Mouse (Mus musculus) MEL (cell line): ENCODE results near the gene Atp1a3. TPM values are rescaled to one million over a fixed set of nuclear protein-coding genes. Genes with fewer than 3 reads are reported as not detected.
A peak's percentile ranks its signal among the peaks of the same experiment; 100 is the strongest.

ENCODE experiments used
- DNase-seq: peaks from one replicate; pipeline ENCODE4 v3.0.0; 2011; ENCODE audit warnings: low read depth, low spot score
- H3K27ac ChIP-seq: 2 replicates; pipeline ENCODE4 v1.5.1; 2012; ENCODE audit warnings: low read depth, mild to moderate bottlenecking, control low read depth, low read length, moderate library complexity; ENCODE audit not compliant: control insufficient read depth
- H3K27me3 ChIP-seq, 2 experiments: fragments of 150-350 bp in 1 of 2; sonication (generic) in 1 of 2; 2 replicates each; pipeline ENCODE4 v1.6.1; 2012; ENCODE audit warnings: low read length in 2 of 2, mild to moderate bottlenecking in 2 of 2, improper control_type of control experiment in 1 of 2, moderate library complexity in 1 of 2; ENCODE audit not compliant: insufficient read depth in 2 of 2, control insufficient read depth in 1 of 2
- H3K36me3 ChIP-seq, 2 experiments: 2 replicates each; pipeline ENCODE4 v1.6.1; 2012 to 2014; ENCODE audit warnings: low read length in 2 of 2, improper control_type of control experiment in 1 of 2, inconsistent platforms in 1 of 2, mild to moderate bottlenecking in 1 of 2; ENCODE audit not compliant: insufficient read depth in 2 of 2, control insufficient read depth in 1 of 2
- H3K4me1 ChIP-seq, 2 experiments: fragments of 150-350 bp in 1 of 2; sonication (generic) in 1 of 2; 2 replicates each; pipeline ENCODE4 v1.6.1; 2012; ENCODE audit warnings: low read length in 2 of 2, improper control_type of control experiment in 1 of 2, mild to moderate bottlenecking in 1 of 2; ENCODE audit not compliant: insufficient read depth in 2 of 2, control insufficient read depth in 1 of 2
- H3K4me3 ChIP-seq, 2 experiments: fragments of 150-350 bp in 1 of 2; sonication (generic) in 1 of 2; 2 replicates each; pipeline ENCODE4 v1.5.1; 2012; ENCODE audit warnings: low read depth in 2 of 2, low read length in 2 of 2, mild to moderate bottlenecking in 2 of 2, moderate library complexity in 2 of 2, control low read depth in 1 of 2, improper control_type of control experiment in 1 of 2; ENCODE audit not compliant: control insufficient read depth in 1 of 2, insufficient read depth in 1 of 2
- H3K79me2 ChIP-seq: 2 replicates; pipeline ENCODE4 v1.6.1; 2012; ENCODE audit warnings: mild to moderate bottlenecking, low read length, moderate library complexity; ENCODE audit not compliant: control insufficient read depth, poor library complexity, insufficient read depth
- H3K9ac ChIP-seq: 2 replicates; pipeline ENCODE4 v1.6.1; 2012; ENCODE audit warnings: low read depth, mild to moderate bottlenecking, control low read depth, low read length, moderate library complexity; ENCODE audit not compliant: control insufficient read depth, poor library complexity, severe bottlenecking
- H3K9me3 ChIP-seq: fragments of 150-350 bp; sonication (generic); replicated peaks from 2 replicates; pipeline ENCODE4 v1.6.1; 2012; ENCODE audit warnings: mild to moderate bottlenecking, low read length, improper control_type of control experiment, moderate library complexity; ENCODE audit not compliant: insufficient read depth
- CHD1 ChIP-seq: IDR thresholded peaks from 2 replicates; pipeline ENCODE4 v1.6.1; 2012; ENCODE audit warnings: low read depth, mild to moderate bottlenecking, inconsistent platforms, low read length, improper control_type of control experiment
- CHD2 ChIP-seq: IDR thresholded peaks from 2 replicates; pipeline ENCODE4 v1.6.1; 2011; ENCODE audit warnings: low read length, improper control_type of control experiment
- CTCF ChIP-seq, 3 experiments: IDR thresholded peaks in 2 of 3; conservative IDR thresholded peaks in 1 of 3; 2 replicates each; pipeline ENCODE4 v1.5.1; 2011 to 2012; ENCODE audit warnings: low read length in 3 of 3, low read depth in 2 of 3, mild to moderate bottlenecking in 2 of 3, improper control_type of control experiment in 1 of 3, inconsistent platforms in 1 of 3, mixed read lengths in 1 of 3, moderate library complexity in 1 of 3; ENCODE audit not compliant: control insufficient read depth in 1 of 3, insufficient read depth in 1 of 3, poor library complexity in 1 of 3, severe bottlenecking in 1 of 3
- ELF1 ChIP-seq: IDR thresholded peaks from 2 replicates; pipeline ENCODE4 v1.6.1; 2014; ENCODE audit warnings: low read depth, mild to moderate bottlenecking, inconsistent platforms, low read length, improper control_type of control experiment, moderate library complexity
- EP300 ChIP-seq, 2 experiments: IDR thresholded peaks; 2 replicates each; pipeline ENCODE4 v1.6.1; 2011; ENCODE audit warnings: improper control_type of control experiment in 2 of 2, low read length in 2 of 2, low read depth in 1 of 2, mild to moderate bottlenecking in 1 of 2
- ETS1 ChIP-seq: IDR thresholded peaks from 2 replicates; pipeline ENCODE4 v1.6.1; 2012; ENCODE audit warnings: low read depth, mild to moderate bottlenecking, inconsistent platforms, low read length, improper control_type of control experiment, moderate library complexity
- HCFC1 ChIP-seq: IDR thresholded peaks from 2 replicates; pipeline ENCODE4 v1.6.1; 2012; ENCODE audit warnings: low read depth, mild to moderate bottlenecking, inconsistent platforms, low read length, improper control_type of control experiment, moderate library complexity
- KAT2A ChIP-seq: conservative IDR thresholded peaks from 2 replicates; pipeline ENCODE4 v1.6.1; 2012; ENCODE audit warnings: low read depth, low read length, improper control_type of control experiment, inconsistent platforms
- MAZ ChIP-seq: IDR thresholded peaks from 2 replicates; pipeline ENCODE4 v1.6.1; 2012; ENCODE audit warnings: low read depth, mild to moderate bottlenecking, inconsistent platforms, low read length, improper control_type of control experiment
- MEF2A ChIP-seq: IDR thresholded peaks from 2 replicates; pipeline ENCODE4 v1.6.1; 2014; ENCODE audit warnings: low read depth, mild to moderate bottlenecking, inconsistent platforms, low read length, improper control_type of control experiment; ENCODE audit not compliant: poor library complexity, insufficient replicate concordance, severe bottlenecking; ENCODE audit errors: extremely low read depth
- MXI1 ChIP-seq: IDR thresholded peaks from 2 replicates; pipeline ENCODE4 v1.6.1; 2011; ENCODE audit warnings: mild to moderate bottlenecking, low read depth, low read length, improper control_type of control experiment
- MYB ChIP-seq: IDR thresholded peaks from 2 replicates; pipeline ENCODE4 v1.6.1; 2011; ENCODE audit warnings: mild to moderate bottlenecking, low read depth, low read length, improper control_type of control experiment
- MYC ChIP-seq: IDR thresholded peaks from 2 replicates; pipeline ENCODE4 v1.6.1; 2011; ENCODE audit warnings: low read depth, mild to moderate bottlenecking, low read length, improper control_type of control experiment, moderate library complexity
- NELFE ChIP-seq: IDR thresholded peaks from 2 replicates; pipeline ENCODE4 v1.6.1; 2011; ENCODE audit warnings: low read depth, low read length, improper control_type of control experiment
- NRF1 ChIP-seq: IDR thresholded peaks from 2 replicates; pipeline ENCODE4 v1.6.1; 2014; ENCODE audit warnings: low read depth, mild to moderate bottlenecking, inconsistent platforms, low read length, improper control_type of control experiment, moderate library complexity; ENCODE audit not compliant: poor library complexity, insufficient read depth, severe bottlenecking
- POLR2A ChIP-seq, 2 experiments: IDR thresholded peaks; 2 replicates each; pipeline ENCODE4 v1.6.1; 2011 to 2012; ENCODE audit warnings: low read length in 2 of 2, mild to moderate bottlenecking in 2 of 2, control low read depth in 1 of 2, improper control_type of control experiment in 1 of 2, low read depth in 1 of 2, moderate library complexity in 1 of 2; ENCODE audit not compliant: control insufficient read depth in 1 of 2, insufficient read depth in 1 of 2, poor library complexity in 1 of 2
- POLR2AphosphoS2 ChIP-seq: IDR thresholded peaks from 2 replicates; pipeline ENCODE4 v1.6.1; 2011; ENCODE audit warnings: low read length, improper control_type of control experiment
- POLR2AphosphoS5 ChIP-seq: IDR thresholded peaks from 2 replicates; pipeline ENCODE4 v1.6.1; 2012; ENCODE audit warnings: low read depth, borderline replicate concordance, mild to moderate bottlenecking, inconsistent platforms, low read length, moderate library complexity, mixed read lengths
- RAD21 ChIP-seq: IDR thresholded peaks from 2 replicates; pipeline ENCODE4 v1.6.1; 2011; ENCODE audit warnings: mild to moderate bottlenecking, low read depth, low read length, improper control_type of control experiment
- RCOR1 ChIP-seq: IDR thresholded peaks from 2 replicates; pipeline ENCODE4 v1.6.1; 2012; ENCODE audit warnings: low read depth, mild to moderate bottlenecking, inconsistent platforms, low read length, improper control_type of control experiment
- SMC3 ChIP-seq: IDR thresholded peaks from 2 replicates; pipeline ENCODE4 v1.6.1; 2011; ENCODE audit warnings: low read depth, low read length, improper control_type of control experiment
- TAL1 ChIP-seq: IDR thresholded peaks from 2 replicates; pipeline ENCODE4 v1.6.1; 2012; ENCODE audit warnings: mild to moderate bottlenecking, inconsistent platforms, low read length, moderate library complexity, mixed read lengths
- TBP ChIP-seq: IDR thresholded peaks from 2 replicates; pipeline ENCODE4 v1.8.0; 2011; ENCODE audit warnings: low read depth, low read length, improper control_type of control experiment
- TCF12 ChIP-seq: IDR thresholded peaks from 2 replicates; pipeline ENCODE4 v1.6.1; 2014; ENCODE audit warnings: low read depth, mild to moderate bottlenecking, inconsistent platforms, low read length, improper control_type of control experiment, moderate library complexity
- UBTF ChIP-seq: IDR thresholded peaks from 2 replicates; pipeline ENCODE4 v1.6.1; 2012; ENCODE audit warnings: low read depth, mild to moderate bottlenecking, inconsistent platforms, low read length, improper control_type of control experiment, moderate library complexity, borderline replicate concordance; ENCODE audit not compliant: insufficient read depth
- USF2 ChIP-seq, 2 experiments: IDR thresholded peaks; 2 replicates each; pipeline ENCODE4 v1.6.1; 2011 to 2012; ENCODE audit warnings: improper control_type of control experiment in 2 of 2, low read length in 2 of 2, borderline replicate concordance in 1 of 2, inconsistent platforms in 1 of 2, low read depth in 1 of 2, mild to moderate bottlenecking in 1 of 2; ENCODE audit not compliant: insufficient read depth in 1 of 2
- ZKSCAN1 ChIP-seq: IDR thresholded peaks from 2 replicates; pipeline ENCODE4 v1.6.1; 2012; ENCODE audit warnings: low read depth, mild to moderate bottlenecking, inconsistent platforms, low read length, improper control_type of control experiment, moderate library complexity
- ZMIZ1 ChIP-seq: IDR thresholded peaks from 2 replicates; pipeline ENCODE4 v1.6.1; 2012; ENCODE audit warnings: low read depth, mild to moderate bottlenecking, inconsistent platforms, low read length, improper control_type of control experiment, moderate library complexity
- ZNF384 ChIP-seq: IDR thresholded peaks from 2 replicates; pipeline ENCODE4 v1.6.1; 2012; ENCODE audit warnings: low read depth, mild to moderate bottlenecking, inconsistent platforms, low read length, improper control_type of control experiment
- polyA plus RNA-seq, 2 experiments: library from polyadenylated mRNA; stranded (reverse) in 1 of 2; unstranded in 1 of 2; fragments of >175 nt in 1 of 2; fragments of >200 nt in 1 of 2; gene quantifications; 2 replicates each; pipeline versions ENCODE4 v1.2.1 to v1.2.4; 2012; ENCODE audit warnings: low replicate concordance in 2 of 2, low read depth in 1 of 2; ENCODE audit not compliant: insufficient read length in 2 of 2, insufficient read depth in 1 of 2, missing spikeins in 1 of 2
- total RNA-seq: library from RNA; depleted of rRNA; stranded (reverse); fragments of 300-350 nt; gene quantifications from 2 replicates; pipeline ENCODE4 v1.2.3, GENCODE M21; 2012

Atp1a3 gene
- total and polyA plus RNA-seq, 3 experiments, result 0.19 to 3.5 TPM; not detected in 1

- H3K27me3 ChIP-seq, result no peaks in the 10 kb centered on the region
- H3K36me3 ChIP-seq, result no peaks in the 10 kb centered on the region
- no peak overlapping the region for H3K27ac ChIP-seq
- peaks cover 0 to 11% of the 10 kb centered on the region in 2 experiments; a peak in 2 of 4 replicates for H3K4me1 ChIP-seq
- H3K79me2 ChIP-seq, result no peaks in the 10 kb centered on the region
- no peak overlapping the region for H3K4me3 ChIP-seq
- no peaks in the 10 kb centered on the region for H3K9me3 ChIP-seq
- H3K9ac ChIP-seq, result no peak overlapping the region
- no peak for DNase-seq
- TF ChIP-seq USF2 (IDR thresholded peaks at IDR 0.05; ENCODE audit: borderline replicate concordance in 1 of 2, insufficient read depth in 1 of 2, low read depth in 1 of 2, low read length in 2 of 2), result no peak
- TF ChIP-seq MYB, result no peak
- TF ChIP-seq ZKSCAN1, result no peak
- TF ChIP-seq EP300 (IDR thresholded peaks at IDR 0.05; ENCODE audit: low read depth in 1 of 2, low read length in 2 of 2), result no peak
- TF ChIP-seq CHD1, result no peak
- TF ChIP-seq KAT2A, result no peak
- no peak for TF ChIP-seq SMC3
- TF ChIP-seq UBTF, result no peak
- TF ChIP-seq ZNF384, result no peak
- no peak for TF ChIP-seq TBP
- no peak for TF ChIP-seq POLR2AphosphoS2
- TF ChIP-seq POLR2A (IDR thresholded peaks at IDR 0.05; ENCODE audit: control insufficient read depth in 1 of 2, insufficient read depth in 1 of 2, low read depth in 1 of 2, low read length in 2 of 2, poor library complexity in 1 of 2), result no peak
- TF ChIP-seq POLR2AphosphoS5, result no peak
- no peak for TF ChIP-seq MXI1
- no peak for TF ChIP-seq RCOR1
- no peak for TF ChIP-seq ETS1
- no peak for TF ChIP-seq CHD2
These were observed 25.3 kb downstream of the Atp1a3 start for GRCm38 (mm10) chr7:24980439-24980838.

- peaks cover 7 to 20% of the 10 kb centered on the region in 2 experiments for H3K4me1 ChIP-seq
- peak overlapping the region; percentile 33; the same call in 1 of the 2 replicates for H3K27ac ChIP-seq
- no peaks in the 10 kb centered on the region for H3K9me3 ChIP-seq
- peak overlapping the region in 1 of 2 experiments; percentile 0; a peak in 1 of 4 replicates for H3K4me3 ChIP-seq
- H3K79me2 ChIP-seq, result no peaks in the 10 kb centered on the region
- H3K36me3 ChIP-seq, result peaks cover 0 to 9% of the 10 kb centered on the region in 2 experiments; a peak in 2 of 4 replicates
- H3K27me3 ChIP-seq, result no peaks in the 10 kb centered on the region
- H3K9ac ChIP-seq, result peak overlapping the region; percentile 37
- peak; percentile 83 for DNase-seq
- TF ChIP-seq TAL1, result no peak
- TF ChIP-seq CTCF (IDR thresholded peaks at IDR 0.05 in 2 of 3, conservative IDR thresholded peaks at IDR 0.05 in 1 of 3; ENCODE audit: control insufficient read depth in 1 of 3, insufficient read depth in 1 of 3, low read depth in 2 of 3, low read length in 3 of 3, poor library complexity in 1 of 3, severe bottlenecking in 1 of 3), result no peak
- no peak for TF ChIP-seq MAZ
- TF ChIP-seq ZMIZ1, result no peak
- TF ChIP-seq NELFE, result no peak; the same call in none of the 2 replicates
- TF ChIP-seq UBTF, result no peak
- peak; percentile 40; the same call in 1 of the 2 replicates for TF ChIP-seq MXI1
- peak; percentile 40; the same call in 1 of the 2 replicates for TF ChIP-seq NRF1
- TF ChIP-seq POLR2A (IDR thresholded peaks at IDR 0.05; ENCODE audit: control insufficient read depth in 1 of 2, insufficient read depth in 1 of 2, low read depth in 1 of 2, low read length in 2 of 2, poor library complexity in 1 of 2), result peak in 1 of 2 experiments; percentile 54; a peak in 1 of 4 replicates
- peak; percentile 26; a peak in 1 of 4 replicates for TF ChIP-seq EP300 (IDR thresholded peaks at IDR 0.05; ENCODE audit: low read depth in 1 of 2, low read length in 2 of 2)
- no peak for TF ChIP-seq KAT2A
- TF ChIP-seq CHD2, result no peak
- peak; percentile 36 for TF ChIP-seq HCFC1
- TF ChIP-seq MYC, result peak; percentile 85
- TF ChIP-seq TCF12, result no peak
- no peak for TF ChIP-seq RAD21
- TF ChIP-seq CHD1, result no peak
- no peak for TF ChIP-seq TBP
- no peak for TF ChIP-seq MEF2A
- TF ChIP-seq SMC3, result no peak
- TF ChIP-seq RCOR1, result 0 out of 2 replicates have a peak, but pooled peaks have one; percentile 14
- TF ChIP-seq ELF1, result no peak
- no peak for TF ChIP-seq ZKSCAN1
These were observed 27.0 kb downstream of the Atp1a3 start for GRCm38 (mm10) chr7:24978781-24979180.
